Mouse (Mus musculus) limb, embryonic 10.5 days (tissue): ENCODE data around the gene Ccdc8. TPM values are rescaled to one million over a fixed set of nuclear protein-coding genes. Genes with fewer than 3 reads are reported as not detected.
"Not testable (repeated sequence)": the region's sequence is repeated elsewhere in the genome, so short reads cannot be mapped to it uniquely, and the experiment has no call there.

Source experiments
- DNase-seq: peaks from one replicate; pipeline ENCODE4 v3.0.0-alpha.2; 2017; ENCODE audit warnings: low spot score
- H3K27ac ChIP-seq: fragments of 300-500 bp; sonication (generic); 2 replicates; pipeline ENCODE4 v1.5.1; 2016; ENCODE audit warnings: mild to moderate bottlenecking
- H3K27me3 ChIP-seq: fragments of 300-500 bp; sonication (generic); 2 replicates; pipeline ENCODE4 v1.6.1; 2016; ENCODE audit warnings: low read depth, mild to moderate bottlenecking; ENCODE audit not compliant: poor library complexity, severe bottlenecking
- H3K36me3 ChIP-seq: fragments of 300-500 bp; sonication (generic); 2 replicates; pipeline ENCODE4 v1.6.1; 2016; ENCODE audit warnings: mild to moderate bottlenecking, moderate library complexity
- H3K4me1 ChIP-seq: fragments of 300-500 bp; sonication (generic); 2 replicates; pipeline ENCODE4 v1.6.1; 2016
- H3K4me3 ChIP-seq: fragments of 300-500 bp; sonication (generic); 2 replicates; pipeline ENCODE4 v1.5.1; 2016; ENCODE audit warnings: mild to moderate bottlenecking, moderate library complexity
- H3K9me3 ChIP-seq: fragments of 300-500 bp; sonication (generic); replicated peaks from 2 replicates; pipeline ENCODE4 v1.6.1; 2016; ENCODE audit warnings: mild to moderate bottlenecking
- WGBS: fragments of 180-500 bp; shearing (Covaris S2); methylation state at CpG from one replicate; pipeline ENCODE4 v1.1.7; 2016; 5-methylcytosine and 5-hydroxymethylcytosine counted together
- polyA plus RNA-seq: library from polyadenylated mRNA; unstranded; fragments of >200 nt; fragmentation: Nextera tagmentation; extraction: Ambion mirVana; gene quantifications from 2 replicates; pipeline ENCODE4 v1.2.1, GENCODE M21; 2016

The Ccdc8 gene
- polyA plus RNA-seq, 1 experiment from 2014 or later = 13.8 TPM

DNA sequence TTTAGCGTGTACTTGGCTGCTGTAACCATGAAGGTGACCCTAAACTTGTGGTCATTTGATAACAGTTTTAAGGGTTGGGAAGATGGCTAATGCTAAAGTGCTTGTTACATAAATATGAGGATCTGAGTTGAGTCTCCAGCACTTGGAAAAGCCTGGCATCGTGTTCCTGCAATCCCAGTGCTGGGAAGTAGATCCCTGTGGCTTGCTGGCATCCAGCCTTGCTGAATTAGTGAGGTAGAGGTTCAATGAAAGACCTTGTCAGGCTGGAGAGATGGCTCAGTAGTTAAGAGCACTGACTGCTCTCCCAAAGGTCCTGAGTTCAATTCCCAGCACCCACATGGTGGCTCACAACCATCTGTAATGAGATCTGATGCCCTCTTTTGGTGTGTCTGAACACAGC is 38.7 kb upstream of the Ccdc8 start:
- H3K4me3 ChIP-seq, H3K27ac ChIP-seq, H3K9me3 ChIP-seq, H3K4me1 ChIP-seq, DNase-seq, H3K36me3 ChIP-seq: not testable (repeated sequence)
- WGBS = 55% methylated on average over 2 of the region's 2 CpGs
- H3K27me3 ChIP-seq = peaks cover 13% of the 10 kb centered on the region

DNA sequence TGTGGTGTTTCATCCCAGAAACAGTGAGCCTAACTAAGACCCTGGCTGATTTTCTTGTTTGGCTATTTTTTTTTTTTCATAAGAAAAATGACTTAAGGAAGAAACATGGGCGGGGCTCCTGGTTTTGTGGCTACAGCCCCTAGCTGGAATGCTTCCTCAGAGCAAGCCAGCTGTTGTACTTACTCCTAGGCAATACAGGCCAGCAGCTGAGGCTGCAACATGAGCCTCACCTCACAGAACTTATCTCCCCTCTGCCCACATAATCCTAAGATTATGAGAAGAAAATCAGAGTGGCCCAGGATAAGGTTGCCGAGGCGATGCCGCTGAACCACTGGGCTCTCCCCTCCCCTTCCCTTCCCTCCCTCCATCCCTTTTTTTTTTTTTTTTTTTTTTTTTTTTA is 36.8 kb upstream of the Ccdc8 start:
- H3K4me1 ChIP-seq = peaks cover 8% of the 10 kb centered on the region
- 91% methylated on average over 4 of the region's 4 CpGs for WGBS
- no peaks in the 10 kb centered on the region for H3K27me3 ChIP-seq

GRCm38 (mm10) chr7:16956410-16957265 is 35.9 kb upstream of the Ccdc8 start:
- Histone ChIP-seq H3K9me3 (no peaks in the 10 kb centered on the region), H3K4me1 (peaks cover 8% of the 10 kb centered on the region), H3K27me3 (no peaks in the 10 kb centered on the region), H3K36me3 (no peaks in the 10 kb centered on the region), H3K4me3 (no peak overlapping the region), H3K27ac (no peak overlapping the region)
- WGBS = 78% methylated on average over 15 of the region's 15 CpGs
- DNase-seq = no peak

More for the DNA sequence above, 36.8 kb upstream of the Ccdc8 start:
- DNase-seq = no peak
- no peaks in the 10 kb centered on the region for H3K9me3 ChIP-seq
- H3K27ac ChIP-seq = no peak overlapping the region
- H3K4me3 ChIP-seq = no peak overlapping the region
- H3K36me3 ChIP-seq = no peaks in the 10 kb centered on the region

GRCm38 (mm10) chr7:16959539-16960187 is 32.8 kb upstream of the Ccdc8 start, which contains the start of gene Pnmal1:
Pnmal1 (plus strand) TSS chr7:16959679.
- 32% methylated on average over 17 of the region's 17 CpGs for WGBS
- H3K4me1 ChIP-seq = peaks cover 8% of the 10 kb centered on the region
- H3K36me3 ChIP-seq = no peaks in the 10 kb centered on the region
- H3K27ac ChIP-seq = peak within 1 kb of the TSS; percentile 38; the same call in 1 of the 2 replicates
- no peaks in the 10 kb centered on the region for H3K9me3 ChIP-seq
- H3K4me3 ChIP-seq = peak within 1 kb of the TSS; percentile 34
- H3K27me3 ChIP-seq = no peaks in the 10 kb centered on the region
- DNase-seq = peak; percentile 86

GRCm38 (mm10) chr7:16961678-16962077 is 30.8 kb upstream of the Ccdc8 start:
- no peaks in the 10 kb centered on the region for H3K27me3 ChIP-seq
- WGBS = 72% methylated on average over 5 of the region's 5 CpGs
- no peak overlapping the region for H3K27ac ChIP-seq
- DNase-seq = no peak
- H3K4me1 ChIP-seq = peaks cover 8% of the 10 kb centered on the region
- no peak overlapping the region for H3K4me3 ChIP-seq
- no peaks in the 10 kb centered on the region for H3K9me3 ChIP-seq
- H3K36me3 ChIP-seq = no peaks in the 10 kb centered on the region

DNA sequence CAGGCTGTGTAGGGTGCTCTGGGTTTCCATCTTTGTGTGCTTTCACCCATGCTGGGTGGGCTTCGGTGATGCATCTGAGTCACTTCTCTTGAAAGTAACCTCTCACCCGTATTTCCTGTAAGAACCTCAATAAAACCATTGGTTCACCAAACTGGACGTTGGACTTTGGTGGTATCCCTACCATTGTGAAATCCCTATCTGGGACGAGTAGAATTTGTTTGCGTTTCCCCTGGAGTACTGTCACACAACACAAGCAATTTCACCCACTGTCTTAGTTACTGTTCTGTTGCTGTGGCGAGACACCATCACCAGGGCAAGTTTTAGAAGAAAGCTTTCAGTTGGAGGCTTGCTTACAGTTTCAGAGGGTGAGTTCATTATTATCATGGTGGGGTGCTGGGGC is 24.1 kb upstream of the Ccdc8 start:
- DNase-seq = no peak
- H3K4me3 ChIP-seq = no peak overlapping the region
- 86% methylated on average over 6 of the region's 6 CpGs for whole genome bisulfite sequencing

DNA sequence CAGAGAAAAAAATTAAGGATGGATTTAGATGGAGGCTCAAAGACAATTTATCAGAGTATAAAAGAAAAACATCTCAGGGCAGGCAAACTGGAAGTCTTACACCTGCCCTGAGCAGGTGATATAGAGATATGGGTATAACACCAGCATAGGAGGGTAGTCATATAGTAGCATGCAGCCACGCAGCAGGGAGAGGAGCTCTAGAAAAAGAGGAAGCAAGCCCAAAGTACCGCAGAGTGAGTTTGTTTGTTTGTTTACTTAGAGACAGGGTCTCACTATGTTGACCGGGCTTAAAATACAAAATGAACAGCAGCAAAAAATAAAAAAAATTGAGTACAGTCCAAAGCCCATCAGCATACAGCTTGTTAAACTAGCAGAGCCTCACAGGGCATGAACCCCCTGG is 21.3 kb upstream of the Ccdc8 start:
- DNase-seq = no peak
- no peaks in the 10 kb centered on the region for H3K9me3 ChIP-seq
- no peaks in the 10 kb centered on the region for H3K4me1 ChIP-seq
- H3K36me3 ChIP-seq = no peaks in the 10 kb centered on the region
- 91% methylated on average over 3 of the region's 3 CpGs for WGBS
- no peaks in the 10 kb centered on the region for H3K27me3 ChIP-seq
- no peak overlapping the region for H3K4me3 ChIP-seq
- H3K27ac ChIP-seq = no peak overlapping the region

More for the DNA sequence above, 24.1 kb upstream of the Ccdc8 start:
- H3K27me3 ChIP-seq = no peaks in the 10 kb centered on the region
- H3K4me1 ChIP-seq = no peaks in the 10 kb centered on the region
- H3K36me3 ChIP-seq = no peaks in the 10 kb centered on the region
- H3K27ac ChIP-seq = no peak overlapping the region
- H3K9me3 ChIP-seq = no peaks in the 10 kb centered on the region

DNA sequence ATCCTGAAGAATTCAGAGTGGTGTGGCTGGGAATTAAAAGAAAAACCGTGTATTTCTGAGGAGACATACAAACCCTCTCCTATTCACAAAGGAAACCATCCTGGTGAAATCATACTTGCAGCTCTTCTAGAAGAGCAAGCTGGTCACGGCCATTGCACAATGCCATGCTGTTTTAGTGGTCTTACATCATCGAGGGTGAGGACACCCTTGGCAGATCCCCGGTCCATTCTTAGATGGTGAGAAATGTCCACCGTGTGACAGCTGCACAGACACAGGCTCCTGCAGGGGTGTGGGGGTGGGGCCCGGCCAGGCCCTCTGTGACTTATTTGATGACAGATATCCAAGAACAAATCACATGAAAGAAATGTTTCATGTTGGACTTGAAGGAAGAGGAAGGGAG is 18.5 kb upstream of the Ccdc8 start:
- Histone ChIP-seq H3K4me1 (no peaks in the 10 kb centered on the region), H3K36me3 (no peaks in the 10 kb centered on the region), H3K4me3 (no peak overlapping the region), H3K27ac (no peak overlapping the region), H3K27me3 (no peaks in the 10 kb centered on the region), H3K9me3 (no peaks in the 10 kb centered on the region)
- DNase-seq = no peak
- WGBS = 77% methylated on average over 6 of the region's 6 CpGs

- H3K4me3 ChIP-seq = no peak overlapping the region
- H3K36me3 ChIP-seq = no peaks in the 10 kb centered on the region
- no peak overlapping the region for H3K27ac ChIP-seq
- 68% methylated on average over 8 of the region's 8 CpGs for WGBS
- peaks cover 16% of the 10 kb centered on the region for H3K4me1 ChIP-seq
- H3K9me3 ChIP-seq = no peaks in the 10 kb centered on the region
- H3K27me3 ChIP-seq = no peaks in the 10 kb centered on the region
- DNase-seq = no peak
Measured at GRCm38 (mm10) chr7:16976298-16976697, 16.2 kb upstream of the Ccdc8 start.

GRCm38 (mm10) chr7:16978173-16978572 is 14.3 kb upstream of the Ccdc8 start:
- DNase-seq = no peak
- Histone ChIP-seq H3K36me3 (no peaks in the 10 kb centered on the region), H3K9me3 (no peaks in the 10 kb centered on the region), H3K27ac (no peak overlapping the region), H3K4me1 (peaks cover 32% of the 10 kb centered on the region), H3K27me3 (no peaks in the 10 kb centered on the region), H3K4me3 (no peak overlapping the region)
- 82% methylated on average over 6 of the region's 6 CpGs for WGBS

DNA sequence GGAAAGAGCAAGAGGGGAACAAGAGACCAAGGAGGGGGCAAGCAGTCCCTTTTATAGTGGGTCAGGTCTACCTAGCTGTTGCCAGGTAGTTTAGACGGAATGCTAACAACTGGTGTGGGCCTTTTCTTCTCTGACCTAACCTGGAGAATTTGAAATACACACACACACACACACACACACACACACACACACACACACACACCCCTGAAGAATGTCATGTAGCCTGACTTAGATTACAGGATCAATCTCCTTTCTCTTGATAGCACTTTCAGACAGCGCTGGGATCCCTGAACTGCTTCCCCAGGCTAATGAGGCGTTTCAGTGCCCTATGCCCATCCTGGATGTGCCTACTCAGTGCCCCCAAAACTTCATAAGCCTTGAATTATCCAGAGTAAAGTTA is 13.9 kb upstream of the Ccdc8 start:
- no peak overlapping the region for H3K4me3 ChIP-seq
- no peaks in the 10 kb centered on the region for H3K9me3 ChIP-seq
- peaks cover 36% of the 10 kb centered on the region for H3K4me1 ChIP-seq
- DNase-seq = no peak
- H3K27me3 ChIP-seq = no peaks in the 10 kb centered on the region
- H3K27ac ChIP-seq = no peak overlapping the region
- WGBS = 91% methylated on average over 3 of the region's 3 CpGs
- no peaks in the 10 kb centered on the region for H3K36me3 ChIP-seq

DNA sequence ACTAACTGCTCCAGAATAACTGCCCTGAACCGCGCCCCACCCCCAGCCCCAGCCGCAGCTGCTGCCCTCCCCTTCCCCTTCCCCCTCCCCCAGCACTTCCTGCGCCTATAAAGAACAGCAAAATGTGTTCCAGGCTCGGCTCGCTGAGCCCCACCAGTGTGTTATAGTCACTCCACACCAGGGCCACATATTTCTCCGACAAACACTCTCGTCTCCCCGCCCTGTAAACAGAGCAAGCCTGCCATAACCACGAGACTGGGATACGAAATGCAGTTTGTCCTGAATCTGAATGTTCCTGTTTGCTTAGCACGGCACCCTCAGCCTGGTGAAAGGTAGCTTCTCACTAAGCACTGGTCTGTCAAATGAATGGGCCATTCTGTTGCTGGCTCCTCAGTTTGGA is 12.2 kb upstream of the Ccdc8 start:
- 0 out of 2 replicates have a peak, but pooled peaks cover 3% of the 10 kb centered on the region for H3K36me3 ChIP-seq
- DNase-seq = peak; percentile 84
- no peaks in the 10 kb centered on the region for H3K9me3 ChIP-seq
- H3K4me3 ChIP-seq = peak overlapping the region; percentile 42
- peaks cover 44% of the 10 kb centered on the region for H3K4me1 ChIP-seq
- H3K27ac ChIP-seq = peak overlapping the region; percentile 91
- no peaks in the 10 kb centered on the region for H3K27me3 ChIP-seq
- 4% methylated on average over 12 of the region's 12 CpGs for WGBS

GRCm38 (mm10) chr7:16982859-16983568 is 9.5 kb upstream of the Ccdc8 start, which contains the start of gene Gm42372:
Gm42372 (plus strand) TSS chr7:16983086.
- Histone ChIP-seq H3K27ac (peak within 1 kb of the TSS; percentile 83), H3K4me1 (peaks cover 53% of the 10 kb centered on the region), H3K4me3 (peak within 1 kb of the TSS; percentile 48), H3K9me3 (no peaks in the 10 kb centered on the region), H3K27me3 (no peaks in the 10 kb centered on the region), H3K36me3 (0 out of 2 replicates have a peak, but pooled peaks cover 5% of the 10 kb centered on the region)
- peak; percentile 94 for DNase-seq
- WGBS = 21% methylated on average over 26 of the region's 26 CpGs
